Mouse (Mus musculus): ENCODE measurements at regions not wholly inside any gene's neighbourhood (a gene's known extent, or its start where the extent isn't known, plus 50 kb on each side); places are given as distances from the start of the nearest gene placed in this dataset.

DNA sequence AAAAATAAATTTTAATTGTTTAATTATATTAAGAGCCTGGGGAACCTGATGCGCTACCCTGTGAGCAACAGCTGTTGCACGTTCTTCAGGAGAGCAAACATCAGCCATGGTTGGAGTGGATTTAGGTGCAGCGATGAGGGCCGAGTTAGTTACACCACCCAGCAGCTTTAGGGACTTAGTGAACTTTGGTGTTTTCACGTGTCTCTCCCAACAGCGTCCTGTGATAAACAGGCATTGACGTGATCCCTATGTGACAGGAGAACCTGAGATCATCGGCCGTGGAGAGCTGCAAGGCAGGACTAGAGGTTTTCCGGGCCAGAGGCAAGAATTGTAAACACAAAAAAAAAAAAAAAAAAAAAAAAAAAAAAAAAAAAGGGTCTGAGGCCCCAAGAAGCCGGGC is 52.1 kb upstream of the Foxq1 start:
- TF ChIP-seq CTCF (IDR thresholded peaks at IDR 0.05; ENCODE audit: low read depth) (no peak), EP300 (IDR thresholded peaks at IDR 0.05; ENCODE audit: low read depth) (no peak)
